Comparison of ENCODE assay signal across 8 mouse cellular contexts in genomic region chr12:25092027-25092704, GRCm38 (mm10). TPM values are rescaled to one million over a fixed set of nuclear protein-coding genes. Genes with fewer than 3 reads are reported as not detected.
A peak's percentile ranks its signal among the peaks of the same experiment; 100 is the strongest.
DNase-seq lines count a peak whose midpoint lies in the region; ATAC-seq and TF ChIP-seq lines count a peak whose summit lies in the region.

No protein-coding gene starts in this region.

- no peak overlapping the region for H3K9ac ChIP-seq in CH12.LX (ENCODE audit: insufficient read depth, low read depth)
- H3K9ac ChIP-seq in forebrain, embryonic 16.5 days (replicated peaks; ENCODE audit: low read depth, low read length): peak overlapping the region; percentile 53
- peak overlapping the region; percentile 38 for H3K9ac ChIP-seq in lung, embryonic 14.5 days

- no peak for TF ChIP-seq EP300 in CH12.LX (IDR thresholded peaks at IDR 0.05; ENCODE audit: low read length)

- intact Hi-C loops in heart, postnatal 36 days (cut with DNase I): loop anchor here (1.0 to 10.0 kb wide), 10 partner anchors 65 to 1353 kb away; no protein-coding TSS in a partner anchor

- no peaks in the 10 kb centered on the region for H3K79me2 ChIP-seq in CH12.LX (replicated peaks; ENCODE audit: control insufficient read depth, extremely low read depth, insufficient read depth, poor library complexity, severe bottlenecking)

- no peak overlapping the region for H3K4me3 ChIP-seq in CH12.LX (replicated peaks in 1 of 3; ENCODE audit: low read depth in 2 of 3, low read length in 2 of 3, poor library complexity in 1 of 3)
- H3K4me3 ChIP-seq in forebrain, embryonic 16.5 days (replicated peaks; ENCODE audit: low read length): peak overlapping the region; percentile 49
- H3K4me3 ChIP-seq in layer of hippocampus, adult 2 months: peak overlapping the region; percentile 92
- peak overlapping the region; percentile 41 for H3K4me3 ChIP-seq in lung, embryonic 14.5 days (ENCODE audit: low read depth, low read length)
- peak overlapping the region; percentile 42 for H3K4me3 ChIP-seq in olfactory bulb, adult 2 months (ENCODE audit: insufficient read depth, low read depth, low read length)

- in situ Hi-C loops in CH12.LX (cut with MboI; ENCODE audit: low pct_ligation_motif_present, low pct_unique_long_range_greater_than_20kb, low sequenced_read_pairs): loop anchor here (5.0 to 25.0 kb wide), 6 partner anchors 115 to 1195 kb away; no protein-coding TSS in a partner anchor

- TF ChIP-seq POLR2A in CH12.LX (IDR thresholded peaks at IDR 0.05; ENCODE audit: low read depth, low read length): no peak
- TF ChIP-seq POLR2A in olfactory bulb, adult 2 months (IDR thresholded peaks at IDR 0.05; ENCODE audit: insufficient read depth, low read depth, low read length): no peak

- dilution Hi-C loops in CH12.LX (cut with MboI; ENCODE audit: extremely low pct_ligation_motif_present, extremely low pct_unique_long_range_greater_than_20kb, low sequenced_read_pairs): no loop called here

- H3K4me1 ChIP-seq in CH12.LX (ENCODE audit: control insufficient read depth in 1 of 2, insufficient read depth in 2 of 2): peaks cover 12 to 31% of the 10 kb centered on the region in 2 experiments
- peaks cover 26% of the 10 kb centered on the region for H3K4me1 ChIP-seq in forebrain, embryonic 16.5 days (replicated peaks; ENCODE audit: control insufficient read depth, insufficient read depth, low read length)
- no peaks in the 10 kb centered on the region for H3K4me1 ChIP-seq in lung, embryonic 14.5 days (ENCODE audit: insufficient read depth)
- peaks cover 10% of the 10 kb centered on the region; the same call in 1 of the 2 replicates for H3K4me1 ChIP-seq in olfactory bulb, adult 2 months (ENCODE audit: control insufficient read depth, insufficient read depth, low read length)

- ATAC-seq in cerebellum, adult (ENCODE audit: insufficient number of reproducible peaks, low FRiP score, low TSS enrichment): peak; percentile 57
- ATAC-seq in forebrain, embryonic 16.5 days: peak; percentile 43
- ATAC-seq in lung, embryonic 14.5 days (ENCODE audit: insufficient read depth): peak; percentile 50

- no peak overlapping the region for H3K27ac ChIP-seq in CH12.LX (ENCODE audit: insufficient read depth, low read depth)
- H3K27ac ChIP-seq in forebrain, embryonic 16.5 days (ENCODE audit: low read length): peak overlapping the region; percentile 63; the same call in 1 of the 2 replicates
- H3K27ac ChIP-seq in layer of hippocampus, adult 2 months: no peak overlapping the region
- H3K27ac ChIP-seq in lung, embryonic 14.5 days (ENCODE audit: low read depth): peak overlapping the region; percentile 79
- H3K27ac ChIP-seq in olfactory bulb, adult 2 months (ENCODE audit: insufficient read depth, low read depth, low read length): no peak overlapping the region

- peak; percentile 97 for TF ChIP-seq RAD21 in CH12.LX (IDR thresholded peaks at IDR 0.05; ENCODE audit: low read depth, low read length)

- H3K9me3 ChIP-seq in CH12.LX (replicated peaks; ENCODE audit: low read length): no peaks in the 10 kb centered on the region
- H3K9me3 ChIP-seq in forebrain, embryonic 16.5 days (ENCODE audit: control insufficient read depth, low read length): no peaks in the 10 kb centered on the region
- H3K9me3 ChIP-seq in lung, embryonic 14.5 days (ENCODE audit: low read depth, low read length): no peaks in the 10 kb centered on the region

- peak; percentile 80 to 97 for TF ChIP-seq CTCF in CH12.LX (conservative IDR thresholded peaks at IDR 0.05 in 1 of 2, IDR thresholded peaks at IDR 0.05 in 1 of 2; ENCODE audit: low read depth in 2 of 2, low read length in 2 of 2)
- peak; percentile 97 for TF ChIP-seq CTCF in layer of hippocampus, adult 2 months (conservative IDR thresholded peaks at IDR 0.05)
- peak; percentile 99 for TF ChIP-seq CTCF in lung, embryonic 14.5 days (IDR thresholded peaks at IDR 0.05; ENCODE audit: low read depth)
- TF ChIP-seq CTCF in olfactory bulb, adult 2 months (IDR thresholded peaks at IDR 0.05; ENCODE audit: insufficient read depth, low read depth, low read length): peak; percentile 99

- peaks cover 8% of the 10 kb centered on the region for H3K27me3 ChIP-seq in CH12.LX (replicated peaks)
- no peaks in the 10 kb centered on the region for H3K27me3 ChIP-seq in forebrain, embryonic 16.5 days (replicated peaks; ENCODE audit: control insufficient read depth, insufficient read depth, low read length)
- H3K27me3 ChIP-seq in lung, embryonic 14.5 days (ENCODE audit: insufficient read depth, low read length): no peaks in the 10 kb centered on the region

- no peaks in the 10 kb centered on the region for H3K36me3 ChIP-seq in CH12.LX (replicated peaks in 1 of 2; ENCODE audit: control insufficient read depth in 1 of 2, insufficient read depth in 1 of 2, low read length in 1 of 2)
- H3K36me3 ChIP-seq in forebrain, embryonic 16.5 days (ENCODE audit: control insufficient read depth, insufficient read depth): no peaks in the 10 kb centered on the region
- peaks cover 6% of the 10 kb centered on the region; the same call in 1 of the 2 replicates for H3K36me3 ChIP-seq in lung, embryonic 14.5 days (ENCODE audit: insufficient read depth)

- H3K4me2 ChIP-seq in CH12.LX (ENCODE audit: insufficient read depth, low read depth, poor library complexity, severe bottlenecking): peak overlapping the region; percentile 31
- peak overlapping the region; percentile 75 for H3K4me2 ChIP-seq in forebrain, embryonic 16.5 days (ENCODE audit: low read length)
- H3K4me2 ChIP-seq in lung, embryonic 14.5 days: peak overlapping the region; percentile 73

- WGBS in forebrain, embryonic 16.5 days: 8% methylated on average over 25 of the region's 25 CpGs
- WGBS in lung, embryonic 14.5 days: 6% methylated on average over 25 of the region's 25 CpGs
- 8% methylated on average over 25 of the region's 25 CpGs for WGBS in olfactory bulb, adult 2 months

- DNase-seq in CH12.LX (ENCODE audit: extremely low read depth): peak; percentile 73
- peak; percentile 89 to 91 for DNase-seq in heart, postnatal 36 days
- peak; percentile 80 to 91 for DNase-seq in layer of hippocampus, adult 2 months (ENCODE audit: low spot score in 2 of 2)
- DNase-seq in lung, embryonic 14.5 days: peak; percentile 94
- peak; percentile 85 for DNase-seq in thymus, postnatal 0 days (ENCODE audit: low spot score)

TF ChIP-seq in CH12.LX, 34 proteins besides CTCF, POLR2A, EP300 and RAD21 (continues in another document):
- TF ChIP-seq ZNF384 (IDR thresholded peaks at IDR 0.05; ENCODE audit: low read depth, low read length) (no peak), IRF4 (IDR thresholded peaks at IDR 0.05; ENCODE audit: low read depth, low read length) (peak; percentile 46), MAX (IDR thresholded peaks at IDR 0.05; ENCODE audit: low read length) (peak; percentile 62), CHD2 (IDR thresholded peaks at IDR 0.05; ENCODE audit: low read length) (no peak), PAX5 (IDR thresholded peaks at IDR 0.05; ENCODE audit: low read length) (no peak), ZC3H11A (IDR thresholded peaks at IDR 0.05; ENCODE audit: low read depth, low read length) (peak; percentile 98), MEF2A (IDR thresholded peaks at IDR 0.05; ENCODE audit: borderline replicate concordance, low read depth, low read length) (no peak), MYC (IDR thresholded peaks at IDR 0.05; ENCODE audit: low read depth, low read length) (0 out of 2 replicates have a peak, but pooled peaks have one; percentile 18), USF2 (conservative IDR thresholded peaks at IDR 0.05; ENCODE audit: low read depth, low read length) (no peak), RCOR1 (conservative IDR thresholded peaks at IDR 0.05; ENCODE audit: low read depth, low read length) (no peak), TCF12 (IDR thresholded peaks at IDR 0.05; ENCODE audit: low read depth, low read length) (no peak; the same call in 1 of the 2 replicates), SMC3 (IDR thresholded peaks at IDR 0.05; ENCODE audit: low read depth, low read length) (peak; percentile 98), ELF1 (IDR thresholded peaks at IDR 0.05; ENCODE audit: low read depth, low read length) (no peak), MAZ (IDR thresholded peaks at IDR 0.05; ENCODE audit: low read depth, low read length) (0 out of 2 replicates have a peak, but pooled peaks have one; percentile 50), TBP (conservative IDR thresholded peaks at IDR 0.05; ENCODE audit: low read depth, low read length) (no peak), ZMIZ1 (IDR thresholded peaks at IDR 0.05; ENCODE audit: low read depth, low read length) (no peak), KAT2A (IDR thresholded peaks at IDR 0.05; ENCODE audit: insufficient replicate concordance, low read length) (no peak), HCFC1 (IDR thresholded peaks at IDR 0.05; ENCODE audit: low read depth, low read length) (no peak), ETS1 (conservative IDR thresholded peaks at IDR 0.05; ENCODE audit: low read depth, low read length) (no peak), NRF1 (IDR thresholded peaks at IDR 0.05; ENCODE audit: low read depth, low read length) (no peak), MXI1 (IDR thresholded peaks at IDR 0.05; ENCODE audit: low read depth, low read length) (0 out of 2 replicates have a peak, but pooled peaks have one; percentile 41), E2F4 (IDR thresholded peaks at IDR 0.05; ENCODE audit: insufficient replicate concordance, low read depth, low read length) (no peak), UBTF (IDR thresholded peaks at IDR 0.05; ENCODE audit: low read depth, low read length) (no peak), POLR2AphosphoS2 (IDR thresholded peaks at IDR 0.05; ENCODE audit: low read depth, low read length) (no peak), ZKSCAN1 (IDR thresholded peaks at IDR 0.05; ENCODE audit: borderline replicate concordance, low read depth, low read length) (no peak), USF1 (IDR thresholded peaks at IDR 0.05; ENCODE audit: low read depth, low read length) (no peak), MAFK (IDR thresholded peaks at IDR 0.05; ENCODE audit: insufficient replicate concordance, low read length) (no peak; the same call in 1 of the 2 replicates), SIN3A (IDR thresholded peaks at IDR 0.05; ENCODE audit: low read length) (peak; percentile 59)

RNA-seq across cellular contexts. Expression of gene Id2, which starts 4.8 kb away (rescaled TPM):
- total RNA-seq in CH12.LX (2012; rRNA removed) (11.5 and 12.4 TPM in 2 replicates), CH12.LX (2014; rRNA removed) (38.0 and 42.9 TPM in 2 replicates)
- 13.7 and 14.2 TPM in 2 replicates for polyA plus RNA-seq in CH12.LX (2012; ENCODE audit: insufficient read length, low read depth)
- polyA plus RNA-seq in forebrain, embryonic 16.5 days (2015; fragmentation: Nextera tagmentation; extraction: Ambion mirVana): 592 and 764 TPM in 2 replicates
- 10 to 100 TPM; 13.0 TPM for total RNA-seq in heart, postnatal 36 days (2021)
- total RNA-seq in layer of hippocampus, adult 2 months (2021): 10 to 100 TPM; 97.6 to 98.3 TPM
- 470 and 497 TPM in 2 replicates for polyA plus RNA-seq in lung, embryonic 14.5 days (2014; fragmentation: Nextera tagmentation; extraction: Ambion mirVana)
- not detected in 2 replicates for polyA plus RNA-seq in olfactory bulb, adult 2 months (2012; ENCODE audit: insufficient read depth, insufficient read length, low replicate concordance, missing spikeins)
- polyA plus RNA-seq in thymus, postnatal 0 days (2015; fragmentation: Nextera tagmentation; extraction: Ambion mirVana): 152 and 159 TPM in 2 replicates

Comparison
In these comparisons a context has a peak if more than half of its experiments do, and no peak if none do; other contexts are left out.
1. H3K27ac ChIP-seq: peak in forebrain, embryonic 16.5 days (single experiment) and lung, embryonic 14.5 days (single experiment); none in CH12.LX (single experiment), layer of hippocampus, adult 2 months (single experiment) and olfactory bulb, adult 2 months (single experiment).
2. H3K4me3 ChIP-seq: peak in forebrain, embryonic 16.5 days (single experiment), layer of hippocampus, adult 2 months (single experiment), lung, embryonic 14.5 days (single experiment) and olfactory bulb, adult 2 months (single experiment); none in CH12.LX (0 of 3).
3. RNA of gene Id2, which starts 4.8 kb away (polyA plus RNA-seq): 592 to 764 TPM in forebrain, embryonic 16.5 days, 470 to 497 TPM in lung, embryonic 14.5 days, not detected in olfactory bulb, adult 2 months and 152 to 159 TPM in thymus, postnatal 0 days; 13.7 to 14.2 TPM in CH12.LX; every median in the first group is over 10 times any median in the second.
4. Peak in every context shown above with its lines, with median percentiles within 50 percentile points of each other: DNase-seq, H3K4me2 ChIP-seq, CTCF ChIP-seq and ATAC-seq.